Mouse (Mus musculus): ENCODE results near the gene Olfr494. TPM values are rescaled to one million over a fixed set of nuclear protein-coding genes. Genes with fewer than 3 reads are reported as not detected.

Gene Olfr494
- not detected in 2 replicates for polyA plus RNA-seq (2021; fragmentation: Nextera tagmentation)
- long read RNA-seq, experiment 1: 0 reads
- long read RNA-seq, experiment 2: 0 reads

DNA sequence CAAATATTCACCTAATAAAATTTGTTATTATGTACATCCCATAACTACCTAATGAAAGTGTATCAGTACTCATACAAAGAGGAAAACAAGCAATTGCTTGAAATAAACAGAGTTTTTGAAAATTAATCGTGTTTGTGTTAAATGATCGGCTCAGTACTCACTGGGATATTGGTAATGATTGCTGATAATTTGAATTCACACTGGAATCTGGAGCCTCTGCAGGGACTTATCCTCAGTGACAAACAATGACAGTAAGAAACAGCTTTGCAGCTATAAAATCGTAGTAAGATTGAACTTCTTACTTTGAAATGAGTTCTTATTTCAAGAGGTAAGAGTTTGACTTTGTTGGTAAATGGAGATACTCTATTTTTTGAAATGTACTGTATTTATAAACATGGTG lies at the start of gene Olfr494:
Gene Olfr494, plus strand, starts transcription at position 301 of the 400 bp plus-strand sequence.

GRCm38 (mm10) chr7:108323574-108323973 lies 41.6 kb upstream of the Olfr494 start, which contains the start of gene Olfr492:
Olfr492 (minus strand) TSS chr7:108323674.

GRCm38 (mm10) chr7:108346879-108347278 lies 18.3 kb upstream of the Olfr494 start, which contains the start of gene Olfr493:
Olfr493 (minus strand) TSS chr7:108346979.

DNA sequence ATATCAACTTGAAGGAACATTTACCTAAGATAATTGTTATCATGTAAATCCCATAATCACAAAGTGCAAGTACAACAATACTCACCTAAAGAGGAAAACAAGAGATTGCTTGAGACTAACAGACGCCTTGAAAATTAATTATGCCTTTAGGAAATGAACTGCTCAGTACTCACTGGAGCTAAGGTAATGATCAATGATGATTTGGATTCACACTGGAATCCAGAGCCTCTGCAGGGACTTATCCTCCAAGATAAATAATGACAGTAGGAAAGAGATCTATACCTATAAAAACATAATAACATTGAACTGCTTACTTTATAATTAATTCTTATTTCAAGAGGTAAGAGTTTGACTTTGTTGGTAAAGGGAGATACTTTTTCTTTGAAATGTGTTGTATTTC lies 27.7 kb downstream of the Olfr494 start, which contains the start of gene Olfr495:
Gene Olfr495, plus strand, starts transcription at position 301 of the 400 bp plus-strand sequence.

Other genes with a start within 250 kb of the Olfr494 start
- 0.06 TPM in 1 of 2 replicates, not detected in the other for gene Olfr484, start 237.9 kb upstream of the Olfr494 start, polyA plus RNA-seq (2021; fragmentation: Nextera tagmentation)
- not detected in 2 replicates for gene Olfr485, start 205.5 kb upstream of the Olfr494 start, polyA plus RNA-seq (2021; fragmentation: Nextera tagmentation)
- not detected in 2 replicates for gene Olfr486, start 192.6 kb upstream of the Olfr494 start, polyA plus RNA-seq (2021; fragmentation: Nextera tagmentation)
- gene Olfr487, start 150.7 kb upstream of the Olfr494 start, polyA plus RNA-seq (2021; fragmentation: Nextera tagmentation): not detected in 2 replicates
- gene Olfr488, start 107.0 kb upstream of the Olfr494 start, polyA plus RNA-seq (2021; fragmentation: Nextera tagmentation): not detected in 2 replicates
- gene Olfr490, start 76.4 kb upstream of the Olfr494 start, polyA plus RNA-seq (2021; fragmentation: Nextera tagmentation): not detected in 2 replicates
- gene Olfr491, start 51.9 kb upstream of the Olfr494 start, polyA plus RNA-seq (2021; fragmentation: Nextera tagmentation): not detected in 2 replicates
- gene Olfr492, start 41.7 kb upstream of the Olfr494 start, polyA plus RNA-seq (2021; fragmentation: Nextera tagmentation): not detected in 2 replicates
- gene Olfr493, start 18.4 kb upstream of the Olfr494 start, polyA plus RNA-seq (2021; fragmentation: Nextera tagmentation): not detected in 2 replicates
- gene Olfr495, start 27.8 kb downstream of the Olfr494 start, polyA plus RNA-seq (2021; fragmentation: Nextera tagmentation): not detected in 2 replicates
- gene Olfr497, start 55.1 kb downstream of the Olfr494 start, polyA plus RNA-seq (2021; fragmentation: Nextera tagmentation): not detected in 2 replicates
- gene Olfr498, start 100.0 kb downstream of the Olfr494 start, polyA plus RNA-seq (2021; fragmentation: Nextera tagmentation): not detected in 2 replicates
- gene Olfr502, start 159.7 kb downstream of the Olfr494 start, polyA plus RNA-seq (2021; fragmentation: Nextera tagmentation): not detected in 2 replicates
- gene Olfr503, start 179.2 kb downstream of the Olfr494 start, polyA plus RNA-seq (2021; fragmentation: Nextera tagmentation): not detected in 2 replicates
- gene Olfr504, start 200.5 kb downstream of the Olfr494 start, polyA plus RNA-seq (2021; fragmentation: Nextera tagmentation): not detected in 2 replicates
- gene Olfr506, start 245.5 kb downstream of the Olfr494 start, polyA plus RNA-seq (2021; fragmentation: Nextera tagmentation): not detected in 2 replicates